Mouse (Mus musculus) spleen, adult 18-20 months (tissue): ENCODE measurements around the gene Kif1a.

Experiments used
- DNase-seq, 2 experiments: peaks; one replicate each; pipeline ENCODE4 v3.0.0; 2022; ENCODE audit warnings: mixed read lengths in 2 of 2

The Kif1a gene

GRCm38 (mm10) chr1:93092582-93092981 is 9.2 kb downstream of the Kif1a start:
- no peak for DNase-seq

- DNase-seq = no peak
These were observed 16.6 kb downstream of the Kif1a start for GRCm38 (mm10) chr1:93085136-93085535.

- no peak for DNase-seq
These were observed 18.1 kb downstream of the Kif1a start for GRCm38 (mm10) chr1:93083420-93084285.

- no peak for DNase-seq
These were observed 19.6 kb downstream of the Kif1a start for GRCm38 (mm10) chr1:93082121-93082520.

- peak in 1 of 2 experiments; percentile 24 for DNase-seq
These were observed 20.7 kb downstream of the Kif1a start for GRCm38 (mm10) chr1:93080930-93081589.

GRCm38 (mm10) chr1:93079602-93080001 is 22.1 kb downstream of the Kif1a start:
- DNase-seq = no peak

- DNase-seq = no peak
These were observed 29.4 kb downstream of the Kif1a start for GRCm38 (mm10) chr1:93072279-93072865.

- DNase-seq = no peak
These were observed 30.2 kb downstream of the Kif1a start for GRCm38 (mm10) chr1:93071487-93071971.

GRCm38 (mm10) chr1:93070881-93071280 is 30.9 kb downstream of the Kif1a start:
- no peak for DNase-seq

GRCm38 (mm10) chr1:93068553-93068952 is 33.2 kb downstream of the Kif1a start:
- DNase-seq = no peak

- DNase-seq = no peak
These were observed 36.1 kb downstream of the Kif1a start for GRCm38 (mm10) chr1:93065654-93066053.

- DNase-seq = no peak
These were observed 38.1 kb downstream of the Kif1a start for GRCm38 (mm10) chr1:93063694-93064093.

- no peak for DNase-seq
These were observed 50.5 kb downstream of the Kif1a start for GRCm38 (mm10) chr1:93051124-93051833.

GRCm38 (mm10) chr1:93050071-93050470 is 51.7 kb downstream of the Kif1a start:
- no peak for DNase-seq

GRCm38 (mm10) chr1:93046153-93046789 is 55.5 kb downstream of the Kif1a start:
- DNase-seq = no peak

- DNase-seq = no peak
These were observed 65.8 kb downstream of the Kif1a start for GRCm38 (mm10) chr1:93035981-93036380.

GRCm38 (mm10) chr1:93033989-93034388 is 67.8 kb downstream of the Kif1a start:
- no peak for DNase-seq

GRCm38 (mm10) chr1:93031199-93031598 is 70.6 kb downstream of the Kif1a start:
- DNase-seq = no peak

GRCm38 (mm10) chr1:93030060-93030459 is 71.7 kb downstream of the Kif1a start:
- DNase-seq = no peak

- no peak for DNase-seq
These were observed 72.4 kb downstream of the Kif1a start for GRCm38 (mm10) chr1:93029387-93029786.

- DNase-seq = no peak
These were observed 75.2 kb downstream of the Kif1a start for GRCm38 (mm10) chr1:93026600-93026999.

- DNase-seq = no peak
These were observed 81.1 kb downstream of the Kif1a start for GRCm38 (mm10) chr1:93020602-93021001.
